Mouse (Mus musculus): ENCODE measurements around the gene Cutc.

Cutc gene

GRCm38 (mm10) chr19:43754237-43754636 is 1.4 kb downstream of the Cutc start:
- DNase-seq: no peak

GRCm38 (mm10) chr19:43754872-43755271 is 2.1 kb downstream of the Cutc start:
- no peak for DNase-seq

- peak; percentile 65 to 69 for DNase-seq
These were observed 7.7 kb downstream of the Cutc start for GRCm38 (mm10) chr19:43760504-43760903.

GRCm38 (mm10) chr19:43761543-43762256 is 8.9 kb downstream of the Cutc start:
- no peak for DNase-seq

- no peak for DNase-seq
These were observed 9.6 kb downstream of the Cutc start for GRCm38 (mm10) chr19:43762410-43762809.

- no peak for DNase-seq
These were observed 13.7 kb downstream of the Cutc start for GRCm38 (mm10) chr19:43766451-43766850.

- DNase-seq: no peak
These were observed 14.9 kb downstream of the Cutc start for GRCm38 (mm10) chr19:43767549-43768322.

- DNase-seq: no peak
These were observed 16.7 kb downstream of the Cutc start for GRCm38 (mm10) chr19:43769366-43769960.

- DNase-seq: no peak
These were observed 17.8 kb downstream of the Cutc start for GRCm38 (mm10) chr19:43770584-43770983.

- no peak for DNase-seq
These were observed 18.7 kb downstream of the Cutc start for GRCm38 (mm10) chr19:43771499-43771969.

- DNase-seq: no peak
These were observed 19.5 kb downstream of the Cutc start for GRCm38 (mm10) chr19:43772311-43772710.

GRCm38 (mm10) chr19:43775433-43775832 is 22.6 kb downstream of the Cutc start:
- DNase-seq: no peak

- DNase-seq: no peak
These were observed 23.8 kb downstream of the Cutc start for GRCm38 (mm10) chr19:43776561-43776960.

- DNase-seq: no peak
These were observed 24.5 kb downstream of the Cutc start for GRCm38 (mm10) chr19:43777308-43777707.

- DNase-seq: no peak
These were observed 27.6 kb downstream of the Cutc start for GRCm38 (mm10) chr19:43780391-43780790.

GRCm38 (mm10) chr19:43781980-43782379 is 29.2 kb downstream of the Cutc start, which contains the start of gene Abcc2:
Gene Abcc2, plus strand, starts transcription at chr19:43782192.
- no peak for DNase-seq

GRCm38 (mm10) chr19:43784761-43785160 is 32.0 kb downstream of the Cutc start:
- no peak for DNase-seq

GRCm38 (mm10) chr19:43786249-43787026 is 33.6 kb downstream of the Cutc start:
- DNase-seq: no peak

- DNase-seq: no peak
These were observed 37.0 kb downstream of the Cutc start for GRCm38 (mm10) chr19:43789817-43790216.

GRCm38 (mm10) chr19:43792537-43792936 is 39.7 kb downstream of the Cutc start:
- no peak for DNase-seq

GRCm38 (mm10) chr19:43793951-43794350 is 41.2 kb downstream of the Cutc start:
- no peak for DNase-seq

GRCm38 (mm10) chr19:43795511-43795910 is 42.7 kb downstream of the Cutc start:
- DNase-seq: no peak

- DNase-seq: no peak
These were observed 44.4 kb downstream of the Cutc start for GRCm38 (mm10) chr19:43797216-43797615.
